Mouse (Mus musculus): ENCODE results near the gene Cox6b2. TPM values are rescaled to one million over a fixed set of nuclear protein-coding genes. Genes with fewer than 3 reads are reported as not detected.

Gene Cox6b2
- polyA plus RNA-seq, 2 experiments = 81.9 to 119 TPM

GRCm38 (mm10) chr7:4776861-4777830 is 24.3 kb upstream of the Cox6b2 start:
- Histone ChIP-seq H3K36me3 (replicated peaks; ENCODE audit: control insufficient read depth, insufficient read depth, low read depth) (no peaks in the 10 kb centered on the region), H3K4me1 (replicated peaks; ENCODE audit: control insufficient read depth in 2 of 2, insufficient read depth in 2 of 2, low read length in 1 of 2) (no peaks in the 10 kb centered on the region), H3K27ac (no peak overlapping the region), H3K4me2 (ENCODE audit: low read depth) (peak overlapping the region; percentile 46), H3K9ac (replicated peaks) (no peak overlapping the region), H3K4me3 (ENCODE audit: insufficient read depth in 1 of 2, low read depth in 2 of 2, low read length in 2 of 2) (peak overlapping the region; percentile 14 to 20; a peak in 2 of 4 replicates), H3K9me3 (ENCODE audit: control insufficient read depth, low read length) (no peaks in the 10 kb centered on the region), H3K27me3 (ENCODE audit: control insufficient read depth, insufficient read depth, low read length) (peaks cover 56% of the 10 kb centered on the region)
- ATAC-seq (ENCODE audit: insufficient read depth) = peak; percentile 47
- 2% methylated on average over 55 of the region's 56 CpGs for WGBS (ENCODE audit: insufficient replicate concordance)
- TF ChIP-seq EP300 (IDR thresholded peaks at IDR 0.05; ENCODE audit: low read depth) (no peak), CTCF (IDR thresholded peaks at IDR 0.05; ENCODE audit: low read depth) (no peak)
- no peak for DNase-seq (ENCODE audit: low read depth in 3 of 3, low spot score in 3 of 3)

GRCm38 (mm10) chr7:4776131-4776530 is 23.2 kb upstream of the Cox6b2 start:
- Histone ChIP-seq H3K4me3 (ENCODE audit: insufficient read depth in 1 of 2, low read depth in 2 of 2, low read length in 2 of 2) (no peak overlapping the region), H3K4me2 (ENCODE audit: low read depth) (no peak overlapping the region), H3K27ac (no peak overlapping the region), H3K4me1 (replicated peaks; ENCODE audit: control insufficient read depth in 2 of 2, insufficient read depth in 2 of 2, low read length in 1 of 2) (no peaks in the 10 kb centered on the region), H3K36me3 (replicated peaks; ENCODE audit: control insufficient read depth, insufficient read depth, low read depth) (no peaks in the 10 kb centered on the region), H3K27me3 (ENCODE audit: control insufficient read depth, insufficient read depth, low read length) (peaks cover 56% of the 10 kb centered on the region), H3K9ac (replicated peaks) (no peak overlapping the region), H3K9me3 (ENCODE audit: control insufficient read depth, low read length) (no peaks in the 10 kb centered on the region)
- TF ChIP-seq CTCF (IDR thresholded peaks at IDR 0.05; ENCODE audit: low read depth) = no peak
- no peak for TF ChIP-seq EP300 (IDR thresholded peaks at IDR 0.05; ENCODE audit: low read depth)
- 37% methylated on average over 10 of the region's 10 CpGs for WGBS (ENCODE audit: insufficient replicate concordance)
- no peak for ATAC-seq (ENCODE audit: insufficient read depth)
- no peak for DNase-seq (ENCODE audit: low read depth in 3 of 3, low spot score in 3 of 3)

- no peak within 1 kb of the TSS for H3K27ac ChIP-seq
- H3K36me3 ChIP-seq (replicated peaks; ENCODE audit: control insufficient read depth, insufficient read depth, low read depth) = no peaks in the 10 kb centered on the region
- TF ChIP-seq CTCF (IDR thresholded peaks at IDR 0.05; ENCODE audit: low read depth) = no peak
- no peak for TF ChIP-seq EP300 (IDR thresholded peaks at IDR 0.05; ENCODE audit: low read depth)
- no peaks in the 10 kb centered on the region for H3K4me1 ChIP-seq (replicated peaks; ENCODE audit: control insufficient read depth in 2 of 2, insufficient read depth in 2 of 2, low read length in 1 of 2)
- ATAC-seq (ENCODE audit: insufficient read depth) (no peak), DNase-seq (ENCODE audit: low read depth in 3 of 3, low spot score in 3 of 3) (no peak)
- no peak within 1 kb of the TSS for H3K4me3 ChIP-seq (ENCODE audit: insufficient read depth in 1 of 2, low read depth in 2 of 2, low read length in 2 of 2)
- H3K4me2 ChIP-seq (ENCODE audit: low read depth) = no peak within 1 kb of the TSS
- H3K9ac ChIP-seq (replicated peaks) = no peak within 1 kb of the TSS
- H3K27me3 ChIP-seq (ENCODE audit: control insufficient read depth, insufficient read depth, low read length) = peaks cover 25% of the 10 kb centered on the region
- 39% methylated on average over 3 of the region's 5 CpGs for WGBS (ENCODE audit: insufficient replicate concordance)
- H3K9me3 ChIP-seq (ENCODE audit: control insufficient read depth, low read length) = no peaks in the 10 kb centered on the region
Measured at GRCm38 (mm10) chr7:4771202-4771601, 18.3 kb upstream of the Cox6b2 start, which contains the start of gene Fam71e2. Gene Fam71e2 (minus strand): TSS chr7:4771302.

GRCm38 (mm10) chr7:4764946-4765710 is 12.2 kb upstream of the Cox6b2 start:
- no peak for DNase-seq (ENCODE audit: low read depth in 3 of 3, low spot score in 3 of 3)
- Histone ChIP-seq H3K9ac (replicated peaks) (no peak overlapping the region), H3K36me3 (replicated peaks; ENCODE audit: control insufficient read depth, insufficient read depth, low read depth) (no peaks in the 10 kb centered on the region), H3K27ac (no peak overlapping the region), H3K4me1 (replicated peaks; ENCODE audit: control insufficient read depth in 2 of 2, insufficient read depth in 2 of 2, low read length in 1 of 2) (no peaks in the 10 kb centered on the region), H3K27me3 (ENCODE audit: control insufficient read depth, insufficient read depth, low read length) (peaks cover 7% of the 10 kb centered on the region), H3K9me3 (ENCODE audit: control insufficient read depth, low read length) (no peaks in the 10 kb centered on the region), H3K4me2 (ENCODE audit: low read depth) (no peak overlapping the region), H3K4me3 (ENCODE audit: insufficient read depth in 1 of 2, low read depth in 2 of 2, low read length in 2 of 2) (no peak overlapping the region)
- 25% methylated on average over 4 of the region's 4 CpGs for WGBS (ENCODE audit: insufficient replicate concordance)
- TF ChIP-seq CTCF (IDR thresholded peaks at IDR 0.05; ENCODE audit: low read depth) (no peak), EP300 (IDR thresholded peaks at IDR 0.05; ENCODE audit: low read depth) (no peak)
- no peak for ATAC-seq (ENCODE audit: insufficient read depth)

- no peak overlapping the region for H3K27ac ChIP-seq
- DNase-seq (ENCODE audit: low read depth in 3 of 3, low spot score in 3 of 3) (no peak), ATAC-seq (ENCODE audit: insufficient read depth) (no peak)
- H3K4me1 ChIP-seq (replicated peaks; ENCODE audit: control insufficient read depth in 2 of 2, insufficient read depth in 2 of 2, low read length in 1 of 2) = no peaks in the 10 kb centered on the region
- 19% methylated on average over 1 of the region's 1 CpGs for WGBS (ENCODE audit: insufficient replicate concordance)
- no peaks in the 10 kb centered on the region for H3K9me3 ChIP-seq (ENCODE audit: control insufficient read depth, low read length)
- no peaks in the 10 kb centered on the region for H3K36me3 ChIP-seq (replicated peaks; ENCODE audit: control insufficient read depth, insufficient read depth, low read depth)
- TF ChIP-seq EP300 (IDR thresholded peaks at IDR 0.05; ENCODE audit: low read depth) (no peak), CTCF (IDR thresholded peaks at IDR 0.05; ENCODE audit: low read depth) (no peak)
- no peak overlapping the region for H3K4me3 ChIP-seq (ENCODE audit: insufficient read depth in 1 of 2, low read depth in 2 of 2, low read length in 2 of 2)
- H3K27me3 ChIP-seq (ENCODE audit: control insufficient read depth, insufficient read depth, low read length) = no peaks in the 10 kb centered on the region
- H3K4me2 ChIP-seq (ENCODE audit: low read depth) = no peak overlapping the region
- H3K9ac ChIP-seq (replicated peaks) = no peak overlapping the region
Measured at GRCm38 (mm10) chr7:4759670-4760069, 6.8 kb upstream of the Cox6b2 start.

All from liver, embryonic 14.5 days (tissue).